Mouse (Mus musculus) effector memory CD4-positive, alpha-beta T cell, adult 5 months (primary cell): ENCODE data around the gene Olfr483. TPM values are rescaled to one million over a fixed set of nuclear protein-coding genes. Genes with fewer than 3 reads are reported as not detected.

ENCODE experiments used
- polyA plus RNA-seq: library from polyadenylated mRNA; unstranded; fragments of 100-300 nt; shearing (Covaris generic); gene quantifications from one replicate; pipeline ENCODE4 v1.2.1, GENCODE M21; 2017

Gene Olfr483
- polyA plus RNA-seq: not detected

DNA sequence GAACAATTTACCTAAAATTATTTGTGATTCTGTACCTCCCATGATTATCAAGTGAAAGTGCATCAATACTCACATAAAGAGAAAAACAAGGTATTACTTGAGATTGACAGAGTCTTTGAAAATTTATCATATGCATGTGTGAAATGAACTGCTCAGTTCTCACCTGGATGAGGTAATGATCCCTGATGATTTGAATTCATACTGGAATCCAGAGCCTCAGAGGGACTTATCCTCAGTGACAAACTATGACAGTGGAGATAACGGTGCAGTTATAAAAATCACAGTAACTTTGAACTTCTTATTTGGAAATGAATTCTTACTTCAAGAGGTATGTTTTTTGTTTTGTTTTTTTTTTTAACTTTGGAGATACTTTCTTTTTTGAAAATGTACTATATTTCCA lies at the start of gene Olfr483:
TSS of gene Olfr483 (plus strand) at position 301 of the 400 bp plus-strand sequence.

GRCm38 (mm10) chr7:108067246-108067645 lies 33.4 kb upstream of the Olfr483 start, which contains the start of gene Olfr480:
Gene Olfr480, minus strand, starts transcription at chr7:108067346.

GRCm38 (mm10) chr7:108079555-108079954 lies 21.1 kb upstream of the Olfr483 start, which contains the start of gene Olfr481:
Gene Olfr481, plus strand, starts transcription at chr7:108079855.

GRCm38 (mm10) chr7:108097486-108097885 lies 3.2 kb upstream of the Olfr483 start, which contains the start of gene Olfr482:
Gene Olfr482, minus strand, starts transcription at chr7:108097586.

DNA sequence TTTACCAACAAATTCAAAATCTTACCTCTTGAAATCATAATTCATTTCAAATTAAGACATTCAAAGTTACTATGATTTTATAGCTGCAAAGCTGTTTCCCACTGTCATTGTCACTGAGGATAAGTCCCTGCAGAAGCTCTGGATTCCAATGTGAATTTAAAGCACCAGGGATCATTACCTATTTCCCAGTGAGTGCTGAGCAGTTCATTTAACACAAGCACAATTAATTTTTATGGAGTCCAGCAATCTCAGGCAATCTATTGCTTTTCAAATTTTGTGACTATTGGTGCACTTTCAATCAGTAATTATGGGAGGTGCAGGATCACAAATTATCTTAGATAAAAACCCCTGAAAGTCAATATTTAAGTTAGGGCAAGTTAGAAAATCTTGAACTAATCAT lies 26.7 kb downstream of the Olfr483 start, which contains the start of gene Olfr484:
TSS of gene Olfr484 (minus strand) at position 101 of the 400 bp plus-strand sequence.

Other genes with a start within 250 kb of the Olfr483 start
- 0.09 TPM for gene Olfr472, start 202.9 kb upstream of the Olfr483 start, polyA plus RNA-seq
- gene Olfr473, start 170.4 kb upstream of the Olfr483 start, polyA plus RNA-seq: not detected
- gene Olfr474, start 146.2 kb upstream of the Olfr483 start, polyA plus RNA-seq: not detected
- gene Olfr476, start 136.0 kb upstream of the Olfr483 start, polyA plus RNA-seq: not detected
- gene Olfr477, start 114.2 kb upstream of the Olfr483 start, polyA plus RNA-seq: not detected
- gene Olfr478, start 66.9 kb upstream of the Olfr483 start, polyA plus RNA-seq: not detected
- gene Olfr479, start 50.2 kb upstream of the Olfr483 start, polyA plus RNA-seq: not detected
- not detected for gene Olfr480, start 33.5 kb upstream of the Olfr483 start, polyA plus RNA-seq
- 0.09 TPM for gene Olfr481, start 21.0 kb upstream of the Olfr483 start, polyA plus RNA-seq
- not detected for gene Olfr482, start 3.3 kb upstream of the Olfr483 start, polyA plus RNA-seq
- 0.07 TPM for gene Olfr484, start 26.6 kb downstream of the Olfr483 start, polyA plus RNA-seq
- not detected for gene Olfr485, start 59.0 kb downstream of the Olfr483 start, polyA plus RNA-seq
- not detected for gene Olfr486, start 71.9 kb downstream of the Olfr483 start, polyA plus RNA-seq
- not detected for gene Olfr487, start 113.8 kb downstream of the Olfr483 start, polyA plus RNA-seq
- not detected for gene Olfr488, start 157.5 kb downstream of the Olfr483 start, polyA plus RNA-seq
- not detected for gene Olfr490, start 188.1 kb downstream of the Olfr483 start, polyA plus RNA-seq
- not detected for gene Olfr491, start 212.6 kb downstream of the Olfr483 start, polyA plus RNA-seq
- not detected for gene Olfr492, start 222.8 kb downstream of the Olfr483 start, polyA plus RNA-seq
- not detected for gene Olfr493, start 246.1 kb downstream of the Olfr483 start, polyA plus RNA-seq